7 mouse cellular contexts compared by ENCODE assay signal in genomic region chr7:122101014-122101746, GRCm38 (mm10). TPM values are rescaled to one million over a fixed set of nuclear protein-coding genes. Genes with fewer than 3 reads are reported as not detected.
DNase-seq lines count a peak whose midpoint lies in the region; ATAC-seq and TF ChIP-seq lines count a peak whose summit lies in the region.
"Not testable (repeated sequence)": the region's sequence is repeated elsewhere in the genome, so short reads cannot be mapped to it uniquely, and the experiment has no call there.

No protein-coding gene starts in this region.

- 0 out of 2 replicates have a peak overlapping the region, but pooled peaks have one; percentile 40 for H3K27ac ChIP-seq in forebrain, postnatal 0 days (ENCODE audit: low read depth, low read length)
- H3K27ac ChIP-seq in hindbrain, postnatal 0 days: peak overlapping the region; percentile 73
- H3K27ac ChIP-seq in limb, embryonic 15.5 days: not testable (repeated sequence)

- not testable (repeated sequence) for H3K27me3 ChIP-seq in Patski; forebrain, postnatal 0 days (ENCODE audit: insufficient read depth, low read length); hindbrain, postnatal 0 days (ENCODE audit: insufficient read depth, low read length); limb, embryonic 15.5 days

- H3K4me3 ChIP-seq in forebrain, postnatal 0 days (ENCODE audit: low read depth, low read length): peak overlapping the region; percentile 67
- peak overlapping the region; percentile 71 for H3K4me3 ChIP-seq in hindbrain, postnatal 0 days (ENCODE audit: low read length)
- H3K4me3 ChIP-seq in limb, embryonic 15.5 days: peak overlapping the region; percentile 67

- H3K4me2 ChIP-seq in forebrain, postnatal 0 days (ENCODE audit: low read depth): peak overlapping the region; percentile 57
- peak overlapping the region; percentile 72 for H3K4me2 ChIP-seq in hindbrain, postnatal 0 days (ENCODE audit: low read depth, low read length)
- peak overlapping the region; percentile 75 for H3K4me2 ChIP-seq in limb, embryonic 15.5 days

- H3K9me3 ChIP-seq in forebrain, postnatal 0 days (ENCODE audit: low read length); hindbrain, postnatal 0 days (ENCODE audit: low read length); limb, embryonic 15.5 days: not testable (repeated sequence)

- TF ChIP-seq CTCF in Patski (IDR thresholded peaks at IDR 0.05); forebrain, postnatal 0 days (IDR thresholded peaks at IDR 0.05; ENCODE audit: low read depth); hindbrain, postnatal 0 days (IDR thresholded peaks at IDR 0.05; ENCODE audit: low read depth): not testable (repeated sequence)

- CTCF ChIA-PET in Patski (lab: Charles Lee): interaction anchor here (1.2 kb wide), 1 partner anchor 21 kb away, joined by 3 read pairs; no protein-coding TSS in a partner anchor

- POLR2A ChIA-PET in Patski (lab: Charles Lee): not testable (repeated sequence)

- ATAC-seq in Patski: peak; percentile 48
- ATAC-seq in forebrain, postnatal 0 days: peak; percentile 33; the same call in 1 of the 2 replicates
- ATAC-seq in hindbrain, postnatal 0 days: peak; percentile 72
- ATAC-seq in limb, embryonic 15.5 days (ENCODE audit: insufficient number of reproducible peaks, low FRiP score, low TSS enrichment, low read depth): peak; percentile 69
- ATAC-seq in megakaryocyte-erythroid progenitor cell, adult 5-6 weeks (replicated peaks; ENCODE audit: low FRiP score, low TSS enrichment, poor library complexity, severe bottlenecking): 0 out of 2 replicates have a peak, but pooled peaks have one; percentile 1

- not testable (repeated sequence) for H3K4me1 ChIP-seq in forebrain, postnatal 0 days (ENCODE audit: insufficient read depth); hindbrain, postnatal 0 days (ENCODE audit: insufficient read depth, low read length)
- H3K4me1 ChIP-seq in limb, embryonic 15.5 days: peaks cover 14% of the 10 kb centered on the region

- 6% methylated on average over 25 of the region's 28 CpGs for WGBS in forebrain, postnatal 0 days
- WGBS in hindbrain, postnatal 0 days: 9% methylated on average over 25 of the region's 28 CpGs
- WGBS in limb, embryonic 15.5 days: 5% methylated on average over 28 of the region's 28 CpGs

- DNase-seq in Patski (ENCODE audit: low read depth, low spot score): not testable (repeated sequence)
- DNase-seq in embryo, embryonic 11.5 days (ENCODE audit: low read depth, low spot score): peak; percentile 27
- peak; percentile 29 for DNase-seq in forebrain, postnatal 0 days
- DNase-seq in hindbrain, postnatal 0 days (ENCODE audit: low spot score): peak; percentile 13
- DNase-seq in retina, embryonic 14.5 days (ENCODE audit: low spot score): peak; percentile 57

- H3K9ac ChIP-seq in forebrain, postnatal 0 days: peak overlapping the region; percentile 82
- peak overlapping the region; percentile 76 for H3K9ac ChIP-seq in hindbrain, postnatal 0 days (replicated peaks; ENCODE audit: low read length)
- peak overlapping the region; percentile 67 for H3K9ac ChIP-seq in limb, embryonic 15.5 days

- in situ Hi-C loops in Patski (cut with MboI; ENCODE audit: low pct_unique_long_range_greater_than_20kb): not testable (repeated sequence)

- H3K36me3 ChIP-seq in forebrain, postnatal 0 days (ENCODE audit: insufficient read depth): peaks cover 16% of the 10 kb centered on the region
- H3K36me3 ChIP-seq in hindbrain, postnatal 0 days (ENCODE audit: insufficient read depth, low read length): not testable (repeated sequence)
- H3K36me3 ChIP-seq in limb, embryonic 15.5 days: peaks cover 21% of the 10 kb centered on the region

RNA-seq across cellular contexts. Expression of gene Ndufab1, which starts 0.5 kb away (rescaled TPM):
- 328 TPM for polyA plus RNA-seq in Patski (2021)
- 28.4 and 42.9 TPM in 2 replicates for total RNA-seq in forebrain, postnatal 0 days (2014; rRNA removed)
- polyA plus RNA-seq in forebrain, postnatal 0 days (2015; fragmentation: Nextera tagmentation; extraction: Ambion mirVana): 655 and 742 TPM in 2 replicates
- total RNA-seq in hindbrain, postnatal 0 days (2014; rRNA removed): 41.4 and 67.2 TPM in 2 replicates
- polyA plus RNA-seq in hindbrain, postnatal 0 days (2015; fragmentation: Nextera tagmentation; extraction: Ambion mirVana): 815 and 826 TPM in 2 replicates
- 553 and 558 TPM in 2 replicates for polyA plus RNA-seq in limb, embryonic 15.5 days (2015; fragmentation: Nextera tagmentation; extraction: Ambion mirVana)
- total RNA-seq in megakaryocyte-erythroid progenitor cell, adult 5-6 weeks (2014; fragmentation: Nextera tagmentation): 337 and 365 TPM in 2 replicates
- 59.5 and 174 TPM in 2 replicates for total RNA-seq in megakaryocyte-erythroid progenitor cell, adult 5-6 weeks (2017)

RNA-seq across cellular contexts. Expression of gene Palb2, which starts 31.6 kb away (rescaled TPM):
- polyA plus RNA-seq in Patski (2021): 4.6 TPM
- total RNA-seq in forebrain, postnatal 0 days (2014; rRNA removed): 1.8 and 4.1 TPM in 2 replicates
- polyA plus RNA-seq in forebrain, postnatal 0 days (2015; fragmentation: Nextera tagmentation; extraction: Ambion mirVana): 1.3 and 1.4 TPM in 2 replicates
- 2.6 and 5.4 TPM in 2 replicates for total RNA-seq in hindbrain, postnatal 0 days (2014; rRNA removed)
- 2.0 and 2.8 TPM in 2 replicates for polyA plus RNA-seq in hindbrain, postnatal 0 days (2015; fragmentation: Nextera tagmentation; extraction: Ambion mirVana)
- polyA plus RNA-seq in limb, embryonic 15.5 days (2015; fragmentation: Nextera tagmentation; extraction: Ambion mirVana): 10.5 and 12.3 TPM in 2 replicates
- total RNA-seq in megakaryocyte-erythroid progenitor cell, adult 5-6 weeks (2014; fragmentation: Nextera tagmentation): 37.8 and 43.2 TPM in 2 replicates
- 17.7 and 21.8 TPM in 2 replicates for total RNA-seq in megakaryocyte-erythroid progenitor cell, adult 5-6 weeks (2017)

RNA-seq across cellular contexts. Expression of gene Dctn5, which starts 31.7 kb away (rescaled TPM):
- 54.1 TPM for polyA plus RNA-seq in Patski (2021)
- total RNA-seq in forebrain, postnatal 0 days (2014; rRNA removed): 108 and 114 TPM in 2 replicates
- polyA plus RNA-seq in forebrain, postnatal 0 days (2015; fragmentation: Nextera tagmentation; extraction: Ambion mirVana): 136 and 157 TPM in 2 replicates
- 96.1 and 117 TPM in 2 replicates for total RNA-seq in hindbrain, postnatal 0 days (2014; rRNA removed)
- 143 and 154 TPM in 2 replicates for polyA plus RNA-seq in hindbrain, postnatal 0 days (2015; fragmentation: Nextera tagmentation; extraction: Ambion mirVana)
- polyA plus RNA-seq in limb, embryonic 15.5 days (2015; fragmentation: Nextera tagmentation; extraction: Ambion mirVana): 122 and 125 TPM in 2 replicates
- 58.6 and 63.0 TPM in 2 replicates for total RNA-seq in megakaryocyte-erythroid progenitor cell, adult 5-6 weeks (2014; fragmentation: Nextera tagmentation)
- total RNA-seq in megakaryocyte-erythroid progenitor cell, adult 5-6 weeks (2017): 60.1 and 69.3 TPM in 2 replicates

RNA-seq across cellular contexts. Expression of gene Ears2, which starts 34.1 kb away (rescaled TPM):
- 9.3 TPM for polyA plus RNA-seq in Patski (2021)
- 13.4 and 16.7 TPM in 2 replicates for total RNA-seq in forebrain, postnatal 0 days (2014; rRNA removed)
- polyA plus RNA-seq in forebrain, postnatal 0 days (2015; fragmentation: Nextera tagmentation; extraction: Ambion mirVana): 8.3 and 8.8 TPM in 2 replicates
- total RNA-seq in hindbrain, postnatal 0 days (2014; rRNA removed): 14.5 and 22.0 TPM in 2 replicates
- polyA plus RNA-seq in hindbrain, postnatal 0 days (2015; fragmentation: Nextera tagmentation; extraction: Ambion mirVana): 7.9 and 8.4 TPM in 2 replicates
- polyA plus RNA-seq in limb, embryonic 15.5 days (2015; fragmentation: Nextera tagmentation; extraction: Ambion mirVana): 16.0 and 16.3 TPM in 2 replicates
- 10.0 and 10.3 TPM in 2 replicates for total RNA-seq in megakaryocyte-erythroid progenitor cell, adult 5-6 weeks (2014; fragmentation: Nextera tagmentation)
- total RNA-seq in megakaryocyte-erythroid progenitor cell, adult 5-6 weeks (2017): 7.1 and 8.9 TPM in 2 replicates

RNA-seq across cellular contexts. Expression of gene Ubfd1, which starts 34.2 kb away (rescaled TPM):
- polyA plus RNA-seq in Patski (2021): 30.9 TPM
- total RNA-seq in forebrain, postnatal 0 days (2014; rRNA removed): 76.2 and 105 TPM in 2 replicates
- polyA plus RNA-seq in forebrain, postnatal 0 days (2015; fragmentation: Nextera tagmentation; extraction: Ambion mirVana): 38.5 and 54.5 TPM in 2 replicates
- total RNA-seq in hindbrain, postnatal 0 days (2014; rRNA removed): 127 and 130 TPM in 2 replicates
- polyA plus RNA-seq in hindbrain, postnatal 0 days (2015; fragmentation: Nextera tagmentation; extraction: Ambion mirVana): 59.0 and 60.7 TPM in 2 replicates
- polyA plus RNA-seq in limb, embryonic 15.5 days (2015; fragmentation: Nextera tagmentation; extraction: Ambion mirVana): 51.0 and 65.2 TPM in 2 replicates
- total RNA-seq in megakaryocyte-erythroid progenitor cell, adult 5-6 weeks (2014; fragmentation: Nextera tagmentation): 37.7 and 39.4 TPM in 2 replicates
- total RNA-seq in megakaryocyte-erythroid progenitor cell, adult 5-6 weeks (2017): 30.4 and 44.2 TPM in 2 replicates

Comparison
In these comparisons a context has a peak if more than half of its experiments do, and no peak if none do; other contexts are left out.
1. ATAC-seq: peak in every context shown above with its lines; median percentile 72 in hindbrain, postnatal 0 days; 69 in limb, embryonic 15.5 days; 48 in Patski; 33 in forebrain, postnatal 0 days; 1 in megakaryocyte-erythroid progenitor cell, adult 5-6 weeks.